Mouse (Mus musculus) C2C12 (cell line): ENCODE measurements at regions not wholly inside any gene's neighbourhood (a gene's known extent, or its start where the extent isn't known, plus 50 kb on each side); places are given as distances from the start of the nearest gene placed in this dataset.

Experiments used
- CTCF ChIP-seq: IDR thresholded peaks from one replicate; pipeline ENCODE4 v1.5.1; 2011; ENCODE audit not compliant: control insufficient read depth, insufficient read depth, insufficient read length
- MAX ChIP-seq: IDR thresholded peaks from one replicate; pipeline ENCODE4 v1.6.1; 2011; ENCODE audit warnings: mild to moderate bottlenecking, control low read depth
- MYOD1 ChIP-seq: IDR thresholded peaks from one replicate; pipeline ENCODE4 v1.6.1; 2011; ENCODE audit warnings: low read depth; ENCODE audit not compliant: control insufficient read depth, insufficient read length
- MYOG ChIP-seq: IDR thresholded peaks from one replicate; pipeline ENCODE4 v1.6.1; 2011; ENCODE audit not compliant: control insufficient read depth, insufficient read length; ENCODE audit errors: extremely low read depth
- USF1 ChIP-seq: IDR thresholded peaks from one replicate; pipeline ENCODE4 v1.6.1; 2011; ENCODE audit warnings: low read depth, mild to moderate bottlenecking, control low read depth, moderate library complexity

- TF ChIP-seq CTCF (no peak), MAX (no peak), USF1 (no peak), MYOD1 (no peak), MYOG (no peak)
Measured at GRCm38 (mm10) chr6:100424181-100424580, 136.9 kb upstream of the Rybp start.
